In genomic region chr17:8367514-8368480, GRCm38 (mm10) we compare ENCODE assay signal across 8 mouse cellular contexts. TPM values are rescaled to one million over a fixed set of nuclear protein-coding genes. Genes with fewer than 3 reads are reported as not detected.
A peak's percentile ranks its signal among the peaks of the same experiment; 100 is the strongest.
DNase-seq lines count a peak whose midpoint lies in the region; ATAC-seq and TF ChIP-seq lines count a peak whose summit lies in the region.

No protein-coding gene starts in this region.

- no peaks in the 10 kb centered on the region for H3K36me3 ChIP-seq in ES-E14 (ENCODE audit: control insufficient read depth, insufficient read depth, low read length, poor library complexity, severe bottlenecking)
- no peaks in the 10 kb centered on the region for H3K36me3 ChIP-seq in hindbrain, embryonic 12.5 days
- no peaks in the 10 kb centered on the region for H3K36me3 ChIP-seq in midbrain, embryonic 14.5 days (ENCODE audit: control insufficient read depth, insufficient read depth, low read length)
- no peaks in the 10 kb centered on the region for H3K36me3 ChIP-seq in kidney, embryonic 14.5 days (ENCODE audit: control insufficient read depth, insufficient read depth, low read length)

- no peak overlapping the region for H3K9ac ChIP-seq in ES-E14 (ENCODE audit: insufficient read depth, low read depth, low read length, poor library complexity, severe bottlenecking)
- H3K9ac ChIP-seq in hindbrain, embryonic 12.5 days = peak overlapping the region; percentile 44
- H3K9ac ChIP-seq in midbrain, embryonic 14.5 days (replicated peaks; ENCODE audit: low read length) = peak overlapping the region; percentile 43
- H3K9ac ChIP-seq in kidney, embryonic 14.5 days (ENCODE audit: low read depth, low read length) = no peak overlapping the region; the same call in 1 of the 2 replicates

- no peak for DNase-seq in ES-E14 (ENCODE audit: low read depth, low spot score)
- peak; percentile 65 to 76 for DNase-seq in cerebellum, postnatal 14 days
- peak; percentile 81 for DNase-seq in midbrain, embryonic 14.5 days
- no peak for DNase-seq in ovary, postnatal 14 days (ENCODE audit: low spot score)
- no peak for DNase-seq in urinary bladder, postnatal 10 days (ENCODE audit: low spot score)
- no peak for DNase-seq in layer of hippocampus, postnatal 25 days (ENCODE audit: extremely low spot score in 1 of 2, low spot score in 1 of 2)

- in situ Hi-C loops in ES-E14 (cut with MboI; ENCODE audit: low sequenced_read_pairs in 2 of 2, unreplicated experiment in 2 of 2) = no loop called here

- 15% methylated on average over 20 of the region's 20 CpGs for WGBS in hindbrain, embryonic 12.5 days
- WGBS in midbrain, embryonic 14.5 days = 5% methylated on average over 20 of the region's 20 CpGs
- WGBS in kidney, embryonic 14.5 days = 37% methylated on average over 20 of the region's 20 CpGs

- peaks cover 6 to 26% of the 10 kb centered on the region in 2 experiments for H3K4me1 ChIP-seq in ES-E14 (ENCODE audit: control insufficient read depth in 2 of 2, insufficient read depth in 2 of 2, low read length in 2 of 2, poor library complexity in 1 of 2)
- peaks cover 59% of the 10 kb centered on the region for H3K4me1 ChIP-seq in hindbrain, embryonic 12.5 days
- peaks cover 57% of the 10 kb centered on the region for H3K4me1 ChIP-seq in midbrain, embryonic 14.5 days (ENCODE audit: control insufficient read depth, insufficient read depth, low read length)
- H3K4me1 ChIP-seq in kidney, embryonic 14.5 days (ENCODE audit: control insufficient read depth, insufficient read depth, low read length) = peaks cover 11% of the 10 kb centered on the region; the same call in 1 of the 2 replicates

- ATAC-seq in hindbrain, embryonic 12.5 days (ENCODE audit: low FRiP score) = peak; percentile 66
- peak; percentile 70 for ATAC-seq in midbrain, embryonic 14.5 days (ENCODE audit: low FRiP score, low TSS enrichment)
- no peak for ATAC-seq in kidney, embryonic 14.5 days (ENCODE audit: low FRiP score, low TSS enrichment)

- 0 out of 2 replicates have a peak overlapping the region, but pooled peaks have one; percentile 13 for H3K27ac ChIP-seq in ES-E14 (ENCODE audit: insufficient read depth, low read depth, low read length, poor library complexity, severe bottlenecking)
- peak overlapping the region; percentile 99 for H3K27ac ChIP-seq in hindbrain, embryonic 12.5 days
- peak overlapping the region; percentile 98 for H3K27ac ChIP-seq in midbrain, embryonic 14.5 days (replicated peaks; ENCODE audit: low read depth, low read length)
- no peak overlapping the region for H3K27ac ChIP-seq in kidney, embryonic 14.5 days (ENCODE audit: low read depth, low read length)

- H3K4me2 ChIP-seq in hindbrain, embryonic 12.5 days (replicated peaks) = peak overlapping the region; percentile 41
- peak overlapping the region; percentile 45 for H3K4me2 ChIP-seq in midbrain, embryonic 14.5 days (ENCODE audit: low read length)
- H3K4me2 ChIP-seq in kidney, embryonic 14.5 days (replicated peaks; ENCODE audit: low read depth, low read length) = no peak overlapping the region

- no peaks in the 10 kb centered on the region for H3K27me3 ChIP-seq in hindbrain, embryonic 12.5 days
- H3K27me3 ChIP-seq in midbrain, embryonic 14.5 days (ENCODE audit: control insufficient read depth, insufficient read depth, low read length) = no peaks in the 10 kb centered on the region
- H3K27me3 ChIP-seq in kidney, embryonic 14.5 days (ENCODE audit: control insufficient read depth, insufficient read depth, low read length) = no peaks in the 10 kb centered on the region; the same call in 1 of the 2 replicates

- H3K9me3 ChIP-seq in ES-E14 (ENCODE audit: control insufficient read depth, insufficient read depth, low read depth, low read length) = no peaks in the 10 kb centered on the region
- no peaks in the 10 kb centered on the region for H3K9me3 ChIP-seq in hindbrain, embryonic 12.5 days (replicated peaks)
- no peaks in the 10 kb centered on the region for H3K9me3 ChIP-seq in midbrain, embryonic 14.5 days (ENCODE audit: control insufficient read depth, low read length)
- H3K9me3 ChIP-seq in kidney, embryonic 14.5 days (ENCODE audit: control insufficient read depth, low read length) = no peaks in the 10 kb centered on the region

- no peak overlapping the region for H3K4me3 ChIP-seq in ES-E14 (ENCODE audit: insufficient read depth in 1 of 2, low read depth in 1 of 2, low read length in 2 of 2, poor library complexity in 1 of 2, severe bottlenecking in 1 of 2)
- no peak overlapping the region for H3K4me3 ChIP-seq in hindbrain, embryonic 12.5 days
- H3K4me3 ChIP-seq in midbrain, embryonic 14.5 days (replicated peaks; ENCODE audit: low read depth, low read length) = peak overlapping the region; percentile 11; the same call in 1 of the 2 replicates
- no peak overlapping the region for H3K4me3 ChIP-seq in kidney, embryonic 14.5 days (ENCODE audit: low read length)

TF ChIP-seq in ES-E14, 5 proteins besides CTCF, POLR2A, EP300 and RAD21:
- no peak for TF ChIP-seq HCFC1 (IDR thresholded peaks at IDR 0.05; ENCODE audit: borderline replicate concordance, insufficient read depth, low read length)
- TF ChIP-seq MAFK (IDR thresholded peaks at IDR 0.05; ENCODE audit: insufficient read depth, low read depth, low read length) = peak; percentile 4; the same call in 1 of the 2 replicates

RNA-seq across cellular contexts. Expression of gene T2, which starts 12.0 kb away (rescaled TPM):
- total RNA-seq in ES-E14 (2012; rRNA removed) = 0.18 TPM in 1 of 2 replicates, not detected in the other
- polyA plus RNA-seq in hindbrain, embryonic 12.5 days (2016; fragmentation: Nextera tagmentation; extraction: Ambion mirVana) = 0.77 and 0.96 TPM in 2 replicates
- polyA plus RNA-seq in midbrain, embryonic 14.5 days (2014; fragmentation: Nextera tagmentation; extraction: Ambion mirVana) = 0.39 and 0.82 TPM in 2 replicates
- total RNA-seq in layer of hippocampus, postnatal 25 days (2021) = under 1 TPM; 0.34 to 0.82 TPM
- polyA plus RNA-seq in kidney, embryonic 14.5 days (2014; fragmentation: Nextera tagmentation; extraction: Ambion mirVana) = 0.19 and 0.46 TPM in 2 replicates

RNA-seq across cellular contexts. Expression of gene Prr18, which starts 30.5 kb away (rescaled TPM):
- 0.37 and 0.45 TPM in 2 replicates for total RNA-seq in ES-E14 (2012; rRNA removed)
- polyA plus RNA-seq in hindbrain, embryonic 12.5 days (2016; fragmentation: Nextera tagmentation; extraction: Ambion mirVana) = 4.3 and 4.5 TPM in 2 replicates
- 18.3 and 20.6 TPM in 2 replicates for polyA plus RNA-seq in midbrain, embryonic 14.5 days (2014; fragmentation: Nextera tagmentation; extraction: Ambion mirVana)
- total RNA-seq in layer of hippocampus, postnatal 25 days (2021) = 10 to 100 TPM; 22.8 to 23.6 TPM
- 0.43 and 0.49 TPM in 2 replicates for polyA plus RNA-seq in kidney, embryonic 14.5 days (2014; fragmentation: Nextera tagmentation; extraction: Ambion mirVana)

RNA-seq across cellular contexts. Expression of gene Sft2d1, which starts 56.9 kb away (rescaled TPM):
- total RNA-seq in ES-E14 (2012; rRNA removed) = 89.8 and 102 TPM in 2 replicates
- 109 and 112 TPM in 2 replicates for polyA plus RNA-seq in hindbrain, embryonic 12.5 days (2016; fragmentation: Nextera tagmentation; extraction: Ambion mirVana)
- polyA plus RNA-seq in midbrain, embryonic 14.5 days (2014; fragmentation: Nextera tagmentation; extraction: Ambion mirVana) = 177 and 204 TPM in 2 replicates
- total RNA-seq in layer of hippocampus, postnatal 25 days (2021) = 10 to 100 TPM; 55.7 to 58.0 TPM
- polyA plus RNA-seq in kidney, embryonic 14.5 days (2014; fragmentation: Nextera tagmentation; extraction: Ambion mirVana) = 68.2 and 97.2 TPM in 2 replicates

Comparison
In these comparisons a context has a peak if more than half of its experiments do, and no peak if none do; other contexts are left out.
1. DNase-seq: peak in cerebellum, postnatal 14 days (2 of 2) and midbrain, embryonic 14.5 days (single experiment); none in ES-E14 (single experiment), ovary, postnatal 14 days (single experiment), urinary bladder, postnatal 10 days (single experiment) and layer of hippocampus, postnatal 25 days (0 of 2).
2. H3K9ac ChIP-seq: peak in hindbrain, embryonic 12.5 days (single experiment) and midbrain, embryonic 14.5 days (single experiment); none in ES-E14 (single experiment) and kidney, embryonic 14.5 days (single experiment).